Mouse (Mus musculus) intestine, embryonic 15.5 days (tissue): ENCODE data around the gene Usp30. TPM values are rescaled to one million over a fixed set of nuclear protein-coding genes. Genes with fewer than 3 reads are reported as not detected.

ENCODE experiments used
- polyA plus RNA-seq: library from polyadenylated mRNA; unstranded; fragments of >200 nt; fragmentation: Nextera tagmentation; extraction: Ambion mirVana; gene quantifications from 2 replicates; pipeline ENCODE4 v1.2.1, GENCODE M21; 2015

Usp30 gene
- polyA plus RNA-seq, 1 experiment from 2014 or later: 10.5 TPM

Other genes with a start within 250 kb of the Usp30 start
- 3.4 and 4.4 TPM in 2 replicates for gene Selplg, start 232.8 kb upstream of the Usp30 start, polyA plus RNA-seq
- gene Coro1c, start 156.7 kb upstream of the Usp30 start, polyA plus RNA-seq: 167 and 173 TPM in 2 replicates
- gene Ssh1, start 71.6 kb upstream of the Usp30 start, polyA plus RNA-seq: 10.1 and 11.8 TPM in 2 replicates
- 13.8 and 17.1 TPM in 2 replicates for gene Dao, start 61.8 kb upstream of the Usp30 start, polyA plus RNA-seq
- 2.1 and 2.5 TPM in 2 replicates for gene Svop, start 26.1 kb downstream of the Usp30 start, polyA plus RNA-seq
- gene Alkbh2, start 62.8 kb downstream of the Usp30 start, polyA plus RNA-seq: 11.6 and 12.0 TPM in 2 replicates
- 45.0 and 45.1 TPM in 2 replicates for gene Ung, start 64.9 kb downstream of the Usp30 start, polyA plus RNA-seq
- 1.4 and 1.7 TPM in 2 replicates for gene Acacb, start 81.1 kb downstream of the Usp30 start, polyA plus RNA-seq
- gene Foxn4, start 208.3 kb downstream of the Usp30 start, polyA plus RNA-seq: not detected in 2 replicates
- gene Myo1h, start 223.7 kb downstream of the Usp30 start, polyA plus RNA-seq: 3.4 and 3.9 TPM in 2 replicates